Mouse (Mus musculus) G1E (cell line): ENCODE data around the gene Pde4dip.

Experiments used
- CTCF ChIP-seq: IDR thresholded peaks from 2 replicates; pipeline ENCODE4 v1.5.1; 2012; ENCODE audit warnings: low read depth, low read length, inconsistent platforms, mixed read lengths
- POLR2AphosphoS5 ChIP-seq: IDR thresholded peaks from 2 replicates; pipeline ENCODE4 v1.6.1; 2012; ENCODE audit warnings: low read depth, low read length, inconsistent platforms; ENCODE audit not compliant: insufficient replicate concordance
- TAL1 ChIP-seq: conservative IDR thresholded peaks from 2 replicates; pipeline ENCODE4 v1.6.1; 2012; ENCODE audit warnings: low read depth, low read length, inconsistent platforms, mixed read lengths

GRCm38 (mm10) chr3:97830622-97831021 lies 57.9 kb downstream of the Pde4dip start:
- TF ChIP-seq TAL1 = no peak
- TF ChIP-seq CTCF = no peak
- TF ChIP-seq POLR2AphosphoS5 = no peak
